Mouse (Mus musculus) embryonic fibroblast, embryonic 13.5 days (primary cell): ENCODE results near the gene Gm17387. TPM values are rescaled to one million over a fixed set of nuclear protein-coding genes. Genes with fewer than 3 reads are reported as not detected.

Experiments used
- H3K27ac ChIP-seq: 2 replicates; pipeline ENCODE4 v1.5.1; 2012; ENCODE audit warnings: low read length, control low read depth, inconsistent platforms; ENCODE audit not compliant: insufficient read depth
- H3K4me1 ChIP-seq: 2 replicates; pipeline ENCODE4 v1.6.1; 2011; ENCODE audit warnings: low read length; ENCODE audit not compliant: control insufficient read depth, insufficient read depth
- H3K4me3 ChIP-seq: 2 replicates; pipeline ENCODE4 v1.5.1; 2011; ENCODE audit warnings: mild to moderate bottlenecking, control low read depth, low read length; ENCODE audit not compliant: insufficient read depth
- CTCF ChIP-seq: IDR thresholded peaks from 2 replicates; pipeline ENCODE4 v1.5.1; 2011; ENCODE audit warnings: mild to moderate bottlenecking, control low read depth, low read length, moderate library complexity, borderline replicate concordance; ENCODE audit not compliant: insufficient read depth
- POLR2A ChIP-seq: IDR thresholded peaks from 2 replicates; pipeline ENCODE4 v1.6.1; 2011; ENCODE audit warnings: low read depth, mild to moderate bottlenecking, control low read depth, low read length, moderate library complexity
- polyA plus RNA-seq: library from polyadenylated mRNA; stranded (reverse); fragments of >200 nt; gene quantifications from 2 replicates; pipeline ENCODE4 v1.2.4, GENCODE M21; 2011; ENCODE audit warnings: low read depth; ENCODE audit not compliant: missing spikeins, insufficient read length

Gm17387 gene
- polyA plus RNA-seq, 1 experiment: not detected

- no peak overlapping the region for H3K4me3 ChIP-seq
- H3K4me1 ChIP-seq: no peaks in the 10 kb centered on the region
- H3K27ac ChIP-seq: no peak overlapping the region
- TF ChIP-seq CTCF: no peak
- TF ChIP-seq POLR2A: no peak
Measured at GRCm38 (mm10) chr7:141000881-141001708, 27.8 kb upstream of the Gm17387 start.

GRCm38 (mm10) chr7:141003248-141004010 is 25.5 kb upstream of the Gm17387 start:
- Histone ChIP-seq H3K4me1 (no peaks in the 10 kb centered on the region), H3K4me3 (no peak overlapping the region), H3K27ac (no peak overlapping the region)
- no peak for TF ChIP-seq POLR2A
- TF ChIP-seq CTCF: no peak

- Histone ChIP-seq H3K4me3 (no peak overlapping the region), H3K27ac (no peak overlapping the region), H3K4me1 (0 out of 2 replicates have a peak, but pooled peaks cover 2% of the 10 kb centered on the region)
- TF ChIP-seq CTCF (no peak), POLR2A (no peak)
Measured at GRCm38 (mm10) chr7:141006446-141006845, 22.5 kb upstream of the Gm17387 start.

- Histone ChIP-seq H3K4me3 (no peak overlapping the region), H3K27ac (no peak overlapping the region), H3K4me1 (0 out of 2 replicates have a peak, but pooled peaks cover 2% of the 10 kb centered on the region)
- no peak for TF ChIP-seq CTCF
- no peak for TF ChIP-seq POLR2A
Measured at GRCm38 (mm10) chr7:141006914-141007313, 22.0 kb upstream of the Gm17387 start.

- Histone ChIP-seq H3K4me1 (0 out of 2 replicates have a peak, but pooled peaks cover 2% of the 10 kb centered on the region), H3K4me3 (no peak overlapping the region), H3K27ac (peak overlapping the region; percentile 74)
- TF ChIP-seq CTCF: no peak
- 0 out of 2 replicates have a peak, but pooled peaks have one; percentile 36 for TF ChIP-seq POLR2A
Measured at GRCm38 (mm10) chr7:141008312-141008761, 20.6 kb upstream of the Gm17387 start.

- Histone ChIP-seq H3K4me3 (peak overlapping the region; percentile 78), H3K4me1 (0 out of 2 replicates have a peak, but pooled peaks cover 2% of the 10 kb centered on the region), H3K27ac (peak overlapping the region; percentile 95)
- TF ChIP-seq CTCF (peak; percentile 82), POLR2A (no peak; the same call in none of the 2 replicates)
Measured at GRCm38 (mm10) chr7:141008938-141009660, 19.8 kb upstream of the Gm17387 start.

- Histone ChIP-seq H3K27ac (peak overlapping the region; percentile 95), H3K4me1 (0 out of 2 replicates have a peak, but pooled peaks cover 2% of the 10 kb centered on the region), H3K4me3 (peak overlapping the region; percentile 78)
- peak; percentile 29; the same call in 1 of the 2 replicates for TF ChIP-seq POLR2A
- no peak for TF ChIP-seq CTCF
Measured at GRCm38 (mm10) chr7:141009665-141010064, 19.3 kb upstream of the Gm17387 start.

- 0 out of 2 replicates have a peak, but pooled peaks cover 2% of the 10 kb centered on the region for H3K4me1 ChIP-seq
- no peak for TF ChIP-seq CTCF
- TF ChIP-seq POLR2A: peak; percentile 97
- peak within 1 kb of the TSS; percentile 78 for H3K4me3 ChIP-seq
- H3K27ac ChIP-seq: peak within 1 kb of the TSS; percentile 95
Measured at GRCm38 (mm10) chr7:141010593-141010992, 18.3 kb upstream of the Gm17387 start, which contains the start of gene Ifitm3. Gene Ifitm3 (minus strand): TSS chr7:141010770.

GRCm38 (mm10) chr7:141011238-141011770 is 17.6 kb upstream of the Gm17387 start:
- TF ChIP-seq CTCF: no peak
- no peak overlapping the region for H3K4me3 ChIP-seq

More at GRCm38 (mm10) chr7:141011238-141011770, 17.6 kb upstream of the Gm17387 start:
- Histone ChIP-seq H3K4me1 (0 out of 2 replicates have a peak, but pooled peaks cover 2% of the 10 kb centered on the region), H3K27ac (peak overlapping the region; percentile 95)
